Mouse (Mus musculus) thymus, adult 18-20 months (tissue): ENCODE measurements around the gene Zc3h6.

ENCODE experiments used
- DNase-seq, 2 experiments: peaks; one replicate each; pipeline ENCODE4 v3.0.0; 2022; ENCODE audit warnings: mixed read lengths in 2 of 2

Gene Zc3h6

DNA sequence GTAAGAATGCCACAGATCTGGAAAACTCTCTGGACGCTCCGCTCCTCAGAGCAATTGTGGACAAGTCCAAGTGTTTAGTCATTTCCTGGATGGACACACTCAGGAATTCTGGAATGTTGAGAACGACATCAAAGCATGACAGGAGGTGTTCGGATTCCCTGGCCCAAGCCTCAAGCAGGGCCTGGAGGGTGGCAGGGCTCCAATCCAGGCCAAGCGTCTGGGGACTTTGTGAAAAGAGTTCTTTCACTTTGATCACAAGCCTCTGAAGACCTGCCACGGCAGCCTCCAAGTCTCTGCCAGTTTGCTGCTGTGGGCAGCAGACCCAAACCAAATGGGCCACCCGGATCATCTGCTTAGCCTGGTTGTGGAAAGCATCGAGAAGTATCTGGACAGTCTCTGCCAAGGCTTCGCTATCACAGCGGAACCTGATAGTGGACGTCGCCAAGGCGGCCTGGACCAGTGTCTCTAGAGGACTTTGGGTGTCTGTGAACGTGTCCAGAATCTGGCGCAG, 71.3 kb downstream of the Zc3h6 start:
- DNase-seq = no peak

DNA sequence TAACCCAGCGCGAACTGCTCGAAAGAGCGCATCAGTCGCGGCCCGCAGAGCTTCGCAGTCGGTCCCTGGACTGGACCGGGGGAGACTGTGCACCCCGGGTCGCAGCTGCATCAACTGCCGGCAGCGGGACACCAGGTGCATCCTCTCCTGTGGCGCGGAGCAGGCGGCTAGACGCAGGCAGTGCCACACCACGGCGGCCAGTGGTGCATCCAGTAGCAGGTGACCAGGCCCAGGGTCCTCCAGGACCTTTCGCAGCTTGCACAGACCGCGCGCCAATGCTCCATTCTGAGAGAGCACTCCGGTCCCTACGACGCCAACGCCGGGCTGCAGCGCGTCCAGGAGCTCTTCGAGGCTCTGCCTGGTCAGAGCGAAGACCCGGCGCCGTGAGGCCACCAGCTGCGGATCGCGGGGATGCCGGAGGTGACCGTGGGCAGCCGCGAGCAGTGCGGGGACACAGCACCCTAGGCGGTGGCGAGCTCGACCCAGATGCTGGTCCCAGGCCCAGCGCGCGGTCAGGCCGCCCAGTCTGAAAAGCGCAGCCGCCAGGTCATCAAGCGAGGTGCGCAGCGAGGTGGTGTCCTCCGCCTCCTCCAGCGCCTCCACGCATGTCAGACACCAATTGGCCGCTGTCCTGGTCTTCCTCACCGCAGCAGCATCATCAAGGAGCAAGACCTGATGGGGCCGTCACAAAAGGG, 71.9 kb downstream of the Zc3h6 start:
- peak; percentile 44 for DNase-seq

DNA sequence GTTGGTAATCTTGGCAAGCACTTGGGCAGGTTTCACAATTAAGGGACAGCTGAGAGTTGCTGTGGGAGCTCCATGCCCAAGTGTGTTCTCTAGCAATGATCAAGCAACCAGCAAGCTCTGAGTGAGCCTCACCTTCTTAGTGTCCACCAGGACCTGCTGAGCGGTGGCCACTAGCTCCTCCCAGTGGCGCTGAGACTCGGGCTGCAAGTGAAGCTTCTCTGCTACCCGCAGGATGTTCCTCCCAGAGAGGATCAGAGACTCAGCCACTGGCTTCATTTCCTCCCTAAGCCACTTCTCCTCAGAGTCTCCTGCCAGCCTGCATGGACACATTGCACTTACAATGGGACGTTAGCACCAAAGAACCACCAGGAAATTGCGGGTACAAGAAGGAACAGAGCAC, 73.4 kb downstream of the Zc3h6 start:
- DNase-seq = peak; percentile 9 to 21

DNA sequence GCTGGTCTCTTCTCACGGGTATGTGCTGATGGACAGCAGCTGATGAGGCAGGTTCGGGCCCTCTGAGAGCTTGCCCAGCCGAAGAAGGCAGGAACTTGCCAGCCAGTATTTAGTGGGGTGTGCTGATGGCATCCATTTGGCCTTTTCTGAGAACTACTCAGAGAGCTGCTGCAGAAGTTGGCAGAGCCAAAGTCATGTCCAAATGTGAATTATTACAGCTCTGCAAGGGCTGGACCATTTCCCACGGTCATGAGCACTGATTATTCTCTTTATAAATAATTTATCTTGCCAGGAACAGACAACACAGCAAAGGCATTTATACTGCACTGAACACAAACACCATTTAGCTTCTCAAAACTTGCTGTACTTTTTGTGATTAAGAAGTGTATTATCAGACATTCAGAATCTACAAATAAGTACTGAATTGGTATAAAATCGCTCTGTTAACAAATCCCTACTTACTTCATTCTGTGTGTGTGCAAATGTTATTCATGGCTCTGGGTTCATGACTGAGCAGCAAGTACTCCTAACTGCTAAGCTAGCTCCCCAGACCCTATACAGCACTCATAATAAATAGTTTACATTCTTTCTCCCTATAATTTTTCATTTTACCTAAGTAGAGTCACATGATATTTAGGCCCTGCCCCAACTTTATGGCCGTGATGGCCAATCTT, 79.1 kb downstream of the Zc3h6 start:
- no peak for DNase-seq

DNA sequence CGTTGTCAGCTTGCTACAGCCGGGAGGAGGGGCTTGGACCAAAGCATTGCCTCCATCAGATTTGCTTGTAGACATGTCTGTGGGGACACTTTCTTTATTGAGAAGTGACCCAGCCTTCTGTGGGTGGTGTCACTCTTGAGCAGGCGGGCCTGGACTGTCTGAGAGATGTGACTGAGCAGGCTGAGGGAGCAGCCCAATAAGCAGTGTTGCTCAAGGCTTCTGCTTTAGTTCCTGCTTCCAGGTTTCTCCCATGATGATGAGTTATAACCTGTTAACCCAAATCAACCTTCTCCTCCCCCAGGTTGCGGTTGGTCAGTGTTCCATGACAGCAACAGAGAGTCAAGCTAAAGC, 79.6 kb downstream of the Zc3h6 start:
- no peak for DNase-seq

DNA sequence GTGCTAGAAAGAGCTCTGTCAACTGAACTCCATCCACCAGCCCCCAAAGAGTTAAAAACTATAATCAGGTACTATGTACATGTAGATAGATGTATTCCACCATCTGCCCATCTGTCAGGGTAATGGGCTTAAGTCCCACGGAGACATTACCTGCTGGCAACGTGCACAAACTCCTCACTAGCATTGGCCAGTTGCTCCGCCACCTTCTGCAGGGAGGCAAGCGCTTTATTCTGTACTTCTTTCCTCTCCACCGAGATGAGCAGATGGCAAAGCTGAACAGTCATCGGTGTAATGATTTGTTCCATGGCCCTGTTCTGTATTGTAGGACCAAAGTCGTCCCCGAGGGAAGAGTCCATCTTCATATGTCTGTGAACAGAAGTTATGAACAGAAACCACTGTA, 80.6 kb downstream of the Zc3h6 start, which contains the start of gene Vinac1:
Gene Vinac1 (minus strand): TSS at position 362 of the 400 bp plus-strand sequence.
- DNase-seq = no peak

DNA sequence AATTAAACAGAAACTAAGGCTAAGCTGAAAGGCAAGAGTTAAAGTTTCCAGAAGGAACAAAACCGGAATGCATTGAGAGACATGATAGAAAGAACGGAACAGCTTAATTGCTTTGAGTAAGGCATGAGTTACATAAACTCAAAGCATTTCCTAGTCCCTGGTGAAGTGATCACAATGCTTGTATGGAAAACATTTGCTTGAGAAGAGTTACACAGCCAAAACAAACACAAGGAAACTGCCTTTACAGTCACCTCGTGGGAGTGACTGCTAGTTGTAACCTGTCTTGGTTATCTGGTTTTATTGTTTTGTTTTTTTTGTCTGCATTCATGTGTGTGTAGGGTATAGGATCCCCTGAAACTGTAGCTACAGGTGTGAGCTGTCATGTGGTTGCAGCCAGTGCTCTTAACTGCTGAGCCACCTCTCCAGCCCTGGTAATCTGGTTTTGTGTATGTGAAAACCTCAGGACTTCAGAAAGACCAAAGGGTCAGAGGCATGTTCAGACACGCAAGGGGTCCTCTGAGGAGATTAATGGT, 85.3 kb downstream of the Zc3h6 start:
- no peak for DNase-seq

DNA sequence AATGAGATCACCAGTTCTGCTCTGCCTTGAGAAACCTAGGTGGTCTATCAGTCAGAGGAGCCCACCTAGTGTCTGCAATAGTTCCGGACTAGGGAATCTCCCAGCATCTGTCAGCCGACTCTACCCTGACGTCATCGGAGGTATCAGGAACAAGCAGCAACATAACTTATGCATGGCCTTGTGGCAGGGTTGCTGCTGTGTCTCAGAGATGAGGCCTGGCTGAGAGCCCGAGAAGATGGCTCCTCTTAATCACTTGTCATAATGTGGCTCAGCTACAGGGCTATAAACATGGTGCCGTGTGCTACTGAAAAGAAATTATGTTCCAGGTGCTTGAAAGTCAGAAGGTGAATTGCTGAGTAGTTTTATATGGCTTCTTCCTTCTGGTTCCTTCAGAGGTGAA, 88.5 kb downstream of the Zc3h6 start:
- no peak for DNase-seq

DNA sequence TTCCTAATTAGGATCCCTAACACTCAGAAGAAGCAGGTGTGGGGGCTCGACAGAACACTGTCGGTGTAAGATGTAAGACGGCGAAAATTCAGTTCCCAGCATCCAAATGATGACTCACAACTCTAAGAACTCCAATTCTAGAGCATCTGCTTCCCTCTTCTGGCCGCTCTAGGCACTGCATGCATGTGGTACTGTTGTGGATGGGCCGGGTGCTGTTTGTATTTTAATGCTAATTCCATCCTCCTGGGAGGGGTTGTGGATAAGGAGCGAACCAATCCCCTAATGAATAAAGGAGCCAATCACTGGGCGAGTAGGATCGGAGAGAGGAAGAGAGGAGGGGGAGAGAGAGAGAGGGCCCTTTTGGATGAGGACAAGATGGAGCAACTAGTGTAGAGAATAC, 89.4 kb downstream of the Zc3h6 start:
- no peak for DNase-seq

DNA sequence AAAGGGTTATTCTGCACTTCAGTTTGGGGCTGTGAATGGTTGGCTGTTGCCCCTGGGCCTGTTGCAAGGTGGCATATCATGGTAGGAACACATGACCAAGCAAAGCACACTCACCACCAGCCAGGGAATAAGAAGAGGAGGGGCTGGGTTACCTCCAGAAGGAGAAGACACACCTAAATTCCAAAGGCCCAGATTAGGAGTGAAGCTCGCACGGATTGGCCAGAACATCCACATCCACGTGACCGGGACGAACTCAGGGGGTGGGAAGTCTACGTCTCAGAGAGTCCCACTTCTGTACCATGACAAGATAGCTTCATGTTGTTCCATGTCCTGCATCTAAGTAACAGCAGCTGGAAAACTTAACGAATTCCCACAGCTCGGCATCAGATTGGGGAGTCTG, 90.1 kb downstream of the Zc3h6 start:
- no peak for DNase-seq

DNA sequence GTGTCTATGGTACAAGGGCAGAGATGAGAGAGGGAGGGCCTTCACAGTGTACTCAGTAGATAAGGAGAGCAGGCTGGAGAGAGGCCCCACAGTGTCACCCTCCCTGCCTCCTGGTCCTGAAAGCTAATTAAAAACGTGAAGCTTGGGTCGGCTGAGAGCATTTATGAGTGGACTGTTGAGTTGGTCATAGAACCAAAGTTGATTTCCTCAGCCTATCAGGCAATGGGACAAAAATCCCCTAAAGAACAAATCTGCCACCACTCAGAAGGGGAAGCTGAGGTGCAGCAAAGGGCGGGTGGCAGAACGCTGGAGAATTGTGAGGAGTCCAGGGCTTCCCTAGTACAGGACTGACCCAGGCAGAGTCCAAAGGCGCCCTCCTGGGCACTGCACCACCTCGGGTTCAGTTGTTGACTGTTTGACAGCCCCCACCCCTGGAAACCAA, 90.7 kb downstream of the Zc3h6 start:
- DNase-seq = no peak

DNA sequence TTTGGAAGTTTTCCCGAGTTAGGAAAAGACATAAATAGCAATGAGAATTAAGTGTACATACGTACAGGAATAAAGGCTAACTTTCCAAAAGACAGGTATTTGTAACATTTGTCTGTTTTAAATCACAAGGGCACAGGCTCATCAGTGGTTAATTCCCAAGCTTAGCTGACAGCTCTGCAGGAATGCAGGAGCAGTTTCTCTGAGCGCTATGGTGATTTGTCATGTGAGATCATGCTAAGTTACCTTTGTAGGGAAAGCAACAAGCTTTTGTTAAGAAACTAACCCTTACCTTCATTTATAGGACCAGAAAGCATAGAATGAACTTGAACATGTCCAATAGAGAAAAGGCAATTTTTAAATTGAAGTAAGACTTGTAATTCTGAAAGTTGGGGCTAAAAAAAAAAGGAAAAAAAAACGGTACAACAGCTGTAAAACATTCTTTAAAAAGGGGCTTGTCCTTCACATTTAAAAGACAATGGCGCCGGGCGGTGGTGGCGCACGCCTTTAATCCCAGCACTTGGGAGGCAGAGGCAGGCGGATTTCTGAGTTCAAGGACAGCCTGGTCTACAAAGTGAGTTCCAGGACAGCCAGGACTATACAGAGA, 94.4 kb downstream of the Zc3h6 start:
- DNase-seq = no peak

DNA sequence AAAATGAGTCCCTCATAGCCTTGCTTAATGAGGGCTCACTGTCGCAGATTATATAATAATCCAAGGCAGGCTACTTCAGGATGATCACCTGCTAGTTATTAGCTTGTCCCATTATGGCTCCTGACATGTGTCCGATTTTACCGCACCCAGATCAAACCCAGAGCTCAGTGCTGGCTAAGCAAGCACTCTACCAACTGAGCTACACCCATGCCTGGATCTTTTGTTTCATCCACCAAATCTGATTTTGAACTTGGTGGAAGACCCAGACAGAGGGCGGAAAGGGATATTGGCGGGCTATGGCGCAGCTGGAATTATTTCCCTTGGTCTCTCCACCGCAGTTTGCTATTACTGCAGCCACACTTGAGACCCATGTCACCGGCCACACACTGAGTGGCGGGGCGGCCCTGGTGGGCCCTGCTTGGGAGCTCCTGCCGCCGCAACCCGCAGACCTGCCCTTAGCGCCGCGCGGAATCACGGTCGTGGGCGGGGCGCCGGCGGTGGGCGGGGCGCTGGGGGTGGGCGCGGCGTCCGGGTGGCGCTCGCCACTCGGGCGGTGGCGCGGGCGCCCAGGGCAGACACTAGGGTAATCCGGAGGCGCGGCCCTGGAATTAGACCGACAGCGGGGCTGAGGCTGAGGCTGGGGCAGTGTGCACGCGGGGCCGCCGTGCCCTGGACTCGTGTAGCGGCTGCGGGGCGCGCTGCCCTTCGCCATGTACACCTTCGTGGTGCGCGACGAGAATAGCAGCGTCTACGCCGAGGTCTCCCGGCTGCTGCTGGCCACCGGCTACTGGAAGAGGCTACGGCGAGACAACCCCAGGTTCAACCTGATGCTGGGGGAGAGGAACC, 98.5 kb downstream of the Zc3h6 start, which contains the start of gene Ttl:
Gene Ttl (plus strand): TSS at position 506 of the 846 bp plus-strand sequence.
- DNase-seq = peak; percentile 61 to 69

DNA sequence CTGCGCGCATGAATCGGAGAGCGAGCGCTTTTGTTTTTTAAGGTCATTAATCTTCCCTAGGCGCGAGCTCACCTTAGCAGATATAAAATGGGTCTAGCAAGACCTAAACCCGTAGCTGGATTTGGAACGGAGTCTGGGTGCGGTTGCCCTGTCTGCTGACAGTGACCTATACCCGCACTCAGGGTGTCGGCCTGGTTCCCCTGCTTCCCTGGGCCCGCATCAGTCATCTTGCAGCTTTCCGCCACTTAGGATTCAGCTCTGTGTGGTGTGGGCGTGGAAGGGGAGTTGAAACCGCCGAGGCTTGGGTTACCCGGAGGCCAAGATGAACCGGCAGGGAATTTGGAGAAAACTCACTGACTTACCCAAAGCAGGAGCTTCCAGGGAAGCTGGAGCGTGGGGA, 99.1 kb downstream of the Zc3h6 start:
- peak; percentile 36 to 40 for DNase-seq
